Mouse (Mus musculus) neutrophil, adult 5-6 weeks (primary cell): ENCODE measurements around the gene Olfr522. TPM values are rescaled to one million over a fixed set of nuclear protein-coding genes. Genes with fewer than 3 reads are reported as not detected.
"Not testable (repeated sequence)": the region's sequence is repeated elsewhere in the genome, so short reads cannot be mapped to it uniquely, and the experiment has no call there.

Experiments used
- ATAC-seq: fragments of 151-379, 151-347 bp; 2 replicates; pipeline ENCODE4 v1.8.0; 2017; ENCODE audit warnings: mild to moderate bottlenecking, moderate TSS enrichment; ENCODE audit not compliant: insufficient number of reproducible peaks, poor library complexity, low FRiP score, severe bottlenecking; ENCODE audit errors: extremely low read depth
- total RNA-seq: library from RNA; stranded (forward); fragments of 200-1000 nt; gene quantifications from 2 replicates; pipeline ENCODE4 v1.2.3, GENCODE M21; 2017

The Olfr522 gene
- total RNA-seq, 1 experiment from 2014 or later: not detected

DNA sequence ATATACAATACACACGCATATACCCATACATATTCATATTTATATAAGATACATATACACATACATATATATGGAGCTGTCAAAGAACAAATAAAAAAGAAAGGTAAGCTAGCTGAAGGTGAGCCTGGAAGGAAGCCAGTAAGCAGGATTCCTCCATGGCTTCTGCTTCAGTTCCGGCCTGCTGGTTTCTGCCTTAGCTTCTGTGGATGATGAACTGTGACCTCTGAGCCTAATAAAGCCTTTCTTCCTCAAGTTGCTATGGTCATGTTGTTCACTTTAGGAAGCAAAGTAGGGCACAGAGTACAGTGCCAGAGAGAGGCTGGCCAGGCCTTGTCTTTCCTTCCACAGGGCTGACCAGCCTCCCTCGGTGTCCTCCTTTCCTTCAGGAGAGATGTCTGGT is 6.3 kb upstream of the Olfr522 start:
- ATAC-seq: no peak

DNA sequence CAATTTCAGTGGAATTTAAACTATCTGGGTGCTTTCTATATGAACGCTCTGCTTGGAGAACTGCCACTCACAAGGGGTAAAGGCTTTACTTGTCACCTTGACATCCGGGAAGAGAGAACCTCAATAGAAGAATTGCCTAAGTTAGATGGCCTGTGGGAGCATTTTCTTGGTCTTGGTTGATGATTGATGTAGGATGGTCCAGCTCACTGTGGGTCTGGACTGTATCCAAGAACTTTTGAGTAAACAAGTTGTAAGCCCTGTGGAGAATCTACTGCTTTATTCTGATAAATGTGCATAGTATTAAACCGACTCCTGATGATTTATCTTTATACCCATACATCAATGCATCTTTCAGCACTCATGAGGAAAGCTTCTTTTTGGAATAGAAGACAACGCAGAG is 4.8 kb upstream of the Olfr522 start:
- no peak for ATAC-seq

DNA sequence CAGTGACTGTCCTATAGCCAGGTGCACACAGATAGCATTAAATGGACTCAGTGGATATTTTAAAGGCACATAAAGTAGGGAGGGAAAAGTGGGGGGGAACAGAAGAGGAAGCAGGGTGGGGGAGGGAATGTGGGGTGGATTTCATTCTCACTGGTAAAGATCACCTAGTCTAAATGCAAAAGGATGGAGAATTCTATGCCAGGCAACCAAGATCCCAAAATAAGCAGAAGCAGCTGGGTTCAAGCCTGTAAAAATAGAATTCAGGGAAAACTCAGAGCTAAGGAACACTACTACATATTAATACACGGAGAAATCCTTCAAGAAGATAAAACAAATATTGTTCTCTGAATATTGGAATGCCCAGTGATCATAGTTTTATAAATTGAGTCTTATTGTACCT is 3.4 kb upstream of the Olfr522 start:
- no peak for ATAC-seq

DNA sequence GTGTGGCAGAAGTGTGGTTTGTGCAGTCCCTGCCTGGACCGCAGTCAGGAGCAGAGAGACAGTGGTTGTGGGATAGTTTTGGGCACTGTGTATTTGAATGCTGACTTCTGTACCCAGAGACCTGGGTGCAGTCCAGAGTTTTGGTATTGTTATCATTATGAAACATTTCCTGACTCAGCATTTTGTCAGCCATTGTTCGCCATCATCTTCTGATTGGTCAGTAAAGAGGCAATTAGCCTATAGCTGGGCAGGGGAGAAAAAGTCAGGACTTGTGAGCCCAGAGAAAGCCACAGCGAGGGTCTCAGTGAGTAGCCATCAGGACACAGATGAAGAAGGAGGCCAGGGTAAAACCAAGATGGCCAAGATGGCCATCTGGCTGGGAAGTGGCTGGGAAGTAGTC is 4.2 kb downstream of the Olfr522 start:
- no peak for ATAC-seq

DNA sequence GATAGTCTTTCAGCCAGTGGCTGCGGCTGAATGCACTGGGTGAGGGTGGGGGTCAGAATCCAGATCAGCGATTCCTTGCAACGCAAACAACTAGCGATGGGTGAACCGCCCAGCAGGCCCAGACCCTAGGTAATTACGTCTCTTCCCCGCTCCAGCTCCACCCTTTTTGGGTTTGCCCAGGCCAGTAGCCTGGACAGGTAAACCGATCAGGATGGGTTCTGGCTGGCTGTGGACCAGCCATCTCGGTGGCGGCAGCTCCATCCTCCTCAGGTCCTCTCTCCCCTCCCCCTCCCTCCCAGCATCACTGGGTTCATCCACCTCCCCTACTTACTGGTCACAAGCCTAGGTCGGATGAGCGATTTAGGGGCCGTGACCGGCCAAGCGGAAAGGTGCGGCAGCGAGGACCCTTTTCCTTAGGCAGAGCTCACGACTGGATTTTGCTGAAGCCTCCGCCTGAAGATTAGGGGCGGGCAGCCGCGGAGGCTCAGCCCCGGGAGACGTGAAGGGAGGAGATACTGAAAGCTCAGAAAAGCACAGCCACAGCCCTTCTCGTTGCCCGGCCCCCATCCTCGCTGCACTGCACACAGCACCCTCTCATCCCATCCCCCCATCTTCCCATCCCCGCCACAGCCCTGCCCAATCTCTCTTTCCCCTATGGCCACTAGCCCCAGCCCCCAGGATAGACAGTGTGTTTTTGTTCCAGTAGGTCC is 10.2 kb downstream of the Olfr522 start, which contains the start of gene Sprn:
TSS of gene Sprn (minus strand) at position 660 of the 710 bp plus-strand sequence.
- no peak for ATAC-seq

DNA sequence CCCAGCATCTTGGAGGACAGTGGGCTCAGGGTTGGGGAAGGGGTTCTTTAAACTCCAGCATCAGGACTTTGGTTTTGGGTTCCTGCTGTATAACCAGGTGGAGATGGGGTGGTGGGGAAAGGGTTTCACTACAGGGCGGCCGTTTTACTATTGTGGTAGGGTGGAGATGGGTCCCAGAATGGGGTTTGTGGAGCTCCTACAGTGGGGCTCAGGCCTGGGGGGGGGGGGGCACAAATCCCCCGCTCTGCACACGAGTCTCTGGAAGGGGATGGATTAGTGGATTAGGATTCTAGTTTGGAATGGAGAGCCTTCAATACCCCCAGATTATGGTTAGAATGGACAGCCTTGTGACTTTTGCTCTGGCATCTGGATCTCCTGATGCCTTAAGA is 10.7 kb downstream of the Olfr522 start:
- ATAC-seq: no peak

DNA sequence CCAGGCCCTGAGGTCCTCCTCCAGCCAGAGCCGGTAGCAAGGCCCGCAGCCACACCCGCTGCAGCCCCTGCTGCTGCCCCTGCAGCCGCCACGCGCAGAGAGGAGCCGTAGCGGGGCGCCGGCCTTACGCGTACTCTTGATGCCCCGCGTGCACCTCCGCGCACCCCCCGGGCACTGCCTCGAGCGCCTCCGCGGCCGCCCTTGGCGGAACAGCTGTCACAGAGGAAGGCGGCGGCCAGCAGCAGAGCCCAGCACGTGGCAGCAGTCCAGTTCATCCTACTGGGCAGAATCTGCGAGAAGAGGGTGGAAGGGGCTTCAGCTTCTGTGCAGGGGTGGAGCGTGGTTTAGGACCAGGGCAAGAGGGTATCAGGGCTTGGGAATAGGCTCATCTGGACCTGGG is 11.2 kb downstream of the Olfr522 start:
- ATAC-seq: no peak

DNA sequence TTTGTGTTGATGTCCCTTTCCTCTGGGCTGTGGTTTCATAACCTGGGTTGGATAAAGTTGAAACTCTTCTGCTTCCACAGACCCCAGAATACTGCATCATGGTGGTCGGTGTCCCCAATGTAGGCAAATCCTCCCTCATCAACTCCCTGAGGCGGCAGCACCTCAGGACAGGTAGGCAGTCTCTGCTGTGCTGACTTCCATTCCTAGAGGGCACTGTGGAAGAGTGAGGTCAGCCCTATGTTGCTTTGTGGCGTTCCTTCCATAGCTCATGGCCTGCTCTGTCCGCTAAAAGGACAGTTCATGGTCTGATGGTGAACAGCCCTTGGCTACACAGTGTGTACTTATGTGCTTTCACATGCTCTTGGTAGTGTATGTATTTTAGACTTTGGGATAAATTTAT is 20.0 kb downstream of the Olfr522 start:
- ATAC-seq: no peak

DNA sequence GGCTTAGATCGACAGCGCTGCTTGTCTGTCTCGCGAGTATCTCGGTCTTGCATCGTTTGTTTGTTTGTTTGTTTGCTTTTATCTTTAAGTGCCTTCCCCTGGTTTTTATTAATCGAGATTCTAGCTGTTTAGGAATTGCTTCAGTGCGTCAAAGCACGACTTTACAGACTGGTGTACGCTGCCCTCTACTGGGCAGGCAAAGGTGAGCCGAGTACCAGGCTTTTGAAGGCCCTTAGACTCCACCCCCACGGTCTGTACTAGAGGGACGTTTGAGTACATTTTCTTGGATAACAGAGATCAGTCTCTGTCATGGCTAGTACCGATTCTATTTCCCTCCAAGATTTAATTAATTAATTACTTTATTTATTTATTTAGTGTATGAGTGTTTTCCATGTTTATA is 23.2 kb downstream of the Olfr522 start:
- ATAC-seq: peak; percentile 73

DNA sequence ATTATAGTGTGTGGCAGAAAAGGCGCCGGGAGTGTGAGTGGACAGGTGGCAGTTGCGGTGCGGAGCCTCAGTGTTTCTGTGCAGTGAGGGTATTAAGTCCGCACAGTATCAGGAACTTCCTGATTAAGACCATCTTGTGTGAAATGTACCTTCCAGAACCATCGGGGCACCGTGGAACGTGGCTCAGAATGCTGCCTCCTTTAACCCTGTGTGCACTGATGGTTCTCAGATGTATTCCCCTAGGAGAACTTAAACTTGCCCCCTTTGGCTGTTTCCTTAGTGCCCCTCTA is 26.6 kb downstream of the Olfr522 start:
- no peak for ATAC-seq

DNA sequence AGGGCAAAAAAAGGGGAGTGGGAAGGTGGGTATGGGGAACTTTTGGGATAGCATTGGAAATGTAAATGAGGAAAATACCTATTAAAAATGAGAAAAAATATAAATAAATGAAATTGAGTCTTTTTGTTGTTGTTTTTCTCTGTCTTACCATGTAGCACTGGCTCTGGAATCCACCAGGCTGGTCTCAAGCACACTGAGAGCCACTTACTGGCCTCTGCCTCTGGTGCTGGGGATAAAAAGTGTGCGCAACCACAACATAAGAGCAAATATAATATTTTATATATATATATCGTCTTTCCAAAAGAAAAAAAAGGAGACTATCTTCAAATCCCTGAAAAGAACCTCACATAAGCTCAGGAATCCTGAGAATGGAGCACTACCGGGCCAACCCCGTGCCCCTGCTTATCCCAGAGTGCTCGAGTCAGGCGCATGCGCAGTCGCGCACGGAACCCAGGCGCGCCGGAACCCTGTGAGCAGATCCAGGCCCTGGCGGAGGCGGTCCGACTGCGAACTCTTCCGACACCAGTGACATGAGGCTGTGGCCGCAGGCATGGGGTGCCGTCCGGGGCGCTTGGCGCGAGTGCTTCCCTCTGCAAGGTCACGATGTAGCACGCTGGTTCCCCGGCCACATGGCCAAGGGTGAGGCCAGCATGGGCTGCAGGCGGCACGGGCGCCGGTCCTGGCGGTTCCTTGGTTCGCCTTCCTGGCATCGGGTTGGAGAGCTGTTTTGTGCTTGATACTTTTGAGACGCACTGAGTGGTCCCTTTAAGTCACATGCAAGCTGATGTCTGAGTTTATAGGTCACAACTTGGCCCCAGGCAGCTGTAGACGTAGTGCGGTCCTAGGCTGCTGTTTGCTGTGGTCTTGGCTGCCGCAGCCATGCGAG is 27.2 kb downstream of the Olfr522 start, which contains the start of gene Mtg1:
TSS of gene Mtg1 (plus strand) at position 430 of the 886 bp plus-strand sequence.
- ATAC-seq: peak; percentile 69

DNA sequence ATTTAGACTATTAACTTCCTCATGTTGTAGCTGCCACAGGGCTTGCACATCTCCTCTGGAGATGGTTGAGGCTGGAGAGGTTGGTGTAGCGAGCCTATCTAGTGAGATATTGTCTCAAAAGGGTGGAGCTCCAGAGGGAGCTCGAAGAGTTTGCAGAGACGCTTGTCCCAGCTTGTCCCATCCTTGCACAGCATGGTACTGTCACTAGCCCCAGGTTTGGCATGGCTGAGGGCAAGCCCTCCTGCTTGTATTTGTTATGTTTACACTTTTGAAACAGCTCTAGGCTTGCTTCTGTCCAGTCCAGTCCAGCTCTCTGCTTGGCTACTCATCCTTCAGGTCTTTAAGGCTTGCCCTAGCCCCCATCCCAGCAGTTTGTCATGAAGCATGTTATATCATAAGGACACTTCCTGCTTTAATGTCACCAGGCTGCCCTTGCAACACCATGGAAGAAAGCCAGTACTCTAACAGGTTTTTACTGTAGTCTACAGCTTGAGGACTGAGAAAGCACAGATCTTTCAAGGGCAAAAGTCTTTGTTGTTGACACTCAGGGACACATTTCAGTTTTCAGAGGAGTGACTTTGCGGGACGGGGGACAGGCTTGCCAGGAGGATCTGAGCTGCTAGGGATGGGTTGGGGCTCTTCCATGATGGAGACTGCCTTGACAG is 29.3 kb downstream of the Olfr522 start:
- ATAC-seq: no peak

DNA sequence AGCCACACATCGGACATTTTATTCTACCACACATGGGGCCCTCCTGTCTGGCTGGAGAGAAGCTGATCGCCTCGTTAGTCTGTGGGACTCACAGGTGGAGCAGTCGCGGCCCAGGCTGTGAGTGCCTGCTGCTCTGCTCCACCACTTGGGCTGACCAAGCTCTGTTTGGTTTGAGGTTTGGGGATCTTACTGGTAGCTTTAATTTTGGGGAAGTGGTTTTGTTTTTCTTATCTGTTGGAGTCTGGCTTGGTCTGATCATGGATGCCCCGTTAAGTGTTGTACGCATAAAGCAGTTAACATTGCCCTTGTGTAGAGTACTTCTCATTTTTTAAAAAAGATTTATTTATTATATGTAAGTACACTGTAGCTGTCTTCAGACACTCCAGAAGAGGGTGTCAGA is 30.5 kb downstream of the Olfr522 start:
- not testable (repeated sequence) for ATAC-seq

DNA sequence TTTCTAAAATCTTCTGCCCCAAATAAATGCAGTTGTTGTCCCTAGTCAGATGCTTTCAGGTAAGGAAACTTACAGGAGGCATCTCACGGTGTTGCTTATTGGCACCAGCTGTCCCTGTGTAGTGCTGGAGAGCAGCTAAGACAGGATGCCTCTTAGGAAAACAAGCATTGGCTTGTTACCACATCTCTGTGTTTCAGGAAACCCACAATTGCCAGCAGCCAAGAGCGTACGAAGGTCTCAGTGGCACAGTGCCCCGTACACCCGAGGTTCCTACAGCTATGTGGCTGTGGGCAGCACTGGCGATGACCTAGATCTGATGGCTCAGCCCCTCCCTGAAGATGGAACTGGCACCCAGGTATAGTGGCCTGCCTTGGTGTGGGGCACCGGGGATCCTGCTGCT is 32.4 kb downstream of the Olfr522 start:
- ATAC-seq: not testable (repeated sequence)

DNA sequence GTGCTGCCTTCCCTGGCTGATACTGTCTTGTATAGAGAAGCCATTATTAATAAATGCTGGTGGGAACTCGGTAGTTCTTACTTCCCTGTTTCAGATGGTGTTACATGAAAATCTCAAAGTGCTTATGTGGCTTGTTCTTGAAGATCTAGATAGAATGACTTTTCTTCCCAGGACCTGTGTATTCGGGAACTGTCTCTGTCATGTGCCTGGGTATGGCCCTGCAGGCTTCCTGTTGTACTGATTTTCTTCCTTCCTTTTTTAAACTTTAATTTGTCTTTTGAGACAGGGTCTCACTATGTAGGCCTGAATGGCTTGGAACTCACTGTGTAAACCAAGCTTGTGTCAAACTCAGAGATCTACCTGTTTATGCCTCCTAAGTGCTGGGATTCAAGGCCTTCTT is 36.7 kb downstream of the Olfr522 start:
- ATAC-seq: no peak

DNA sequence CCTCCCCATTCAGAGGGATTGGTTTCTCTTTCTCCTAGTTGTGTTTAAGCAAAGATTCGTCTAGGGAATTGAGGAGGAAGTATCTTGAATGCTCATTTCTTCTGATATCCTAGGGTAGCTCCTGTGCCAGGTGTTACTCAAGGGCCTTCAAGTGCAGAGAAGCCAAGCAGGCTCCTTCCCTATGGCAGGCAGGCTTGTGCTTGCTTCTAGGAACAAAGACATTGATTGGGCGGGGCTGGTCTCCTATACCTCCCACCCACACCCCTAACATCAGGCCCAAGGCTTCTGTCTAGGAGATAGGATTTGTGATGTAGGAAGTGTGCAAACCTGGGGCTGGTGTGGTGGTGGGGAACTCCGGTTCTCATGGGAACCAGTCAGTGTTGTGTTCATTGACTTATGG is 37.6 kb downstream of the Olfr522 start:
- no peak for ATAC-seq

DNA sequence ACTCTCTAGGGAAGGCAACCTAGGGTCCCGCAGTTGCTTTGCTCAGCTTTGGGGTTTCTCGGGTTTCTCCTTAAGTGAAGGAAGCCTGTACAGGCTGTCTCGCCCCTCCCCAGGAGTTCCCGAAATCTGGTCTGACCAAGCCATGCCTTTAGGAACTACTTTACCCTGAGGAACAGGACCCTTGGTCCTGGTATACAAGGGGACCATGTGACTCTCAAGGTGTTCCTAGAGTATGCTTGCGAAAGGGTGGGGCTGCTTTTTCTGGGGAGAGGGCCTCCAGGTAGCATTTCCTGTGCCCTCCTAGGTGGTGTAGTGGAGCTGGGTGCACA is 38.6 kb downstream of the Olfr522 start:
- no peak for ATAC-seq

DNA sequence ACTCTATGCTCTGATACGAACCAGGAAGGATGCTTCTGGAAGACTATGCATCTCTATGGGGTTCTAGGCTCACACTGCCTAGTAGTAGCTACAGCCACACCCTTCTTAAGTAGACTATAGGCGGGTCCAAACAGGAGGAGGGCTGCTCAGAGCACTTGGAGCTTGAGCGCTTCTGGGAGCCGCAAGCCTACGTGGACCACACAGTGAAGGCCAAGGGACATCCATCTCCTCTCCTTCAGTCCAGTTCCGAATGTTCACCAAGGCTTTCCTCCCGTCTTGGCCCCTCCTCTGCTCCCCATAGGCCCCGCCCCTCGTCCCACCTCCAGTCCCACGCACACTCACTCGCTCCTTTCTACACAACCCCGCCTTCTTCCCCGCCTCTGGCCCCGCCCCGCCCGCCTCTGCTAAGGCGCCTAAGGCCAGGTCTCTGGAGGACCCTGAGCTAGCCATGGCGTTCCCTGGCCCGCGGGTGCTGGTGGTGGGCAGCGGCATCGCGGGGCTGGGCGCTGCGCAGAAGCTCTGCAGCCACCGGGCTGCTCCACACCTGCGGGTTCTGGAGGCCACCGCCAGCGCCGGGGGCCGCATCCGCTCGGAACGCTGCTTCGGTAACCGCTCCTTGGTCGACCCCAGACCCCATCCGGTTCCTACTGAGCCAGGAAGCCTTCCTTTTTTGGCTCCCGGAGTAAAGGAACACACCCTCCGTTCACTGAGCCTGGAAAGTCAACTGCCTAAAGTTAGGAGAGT is 39.1 kb downstream of the Olfr522 start:
- ATAC-seq: peak; percentile 95

DNA sequence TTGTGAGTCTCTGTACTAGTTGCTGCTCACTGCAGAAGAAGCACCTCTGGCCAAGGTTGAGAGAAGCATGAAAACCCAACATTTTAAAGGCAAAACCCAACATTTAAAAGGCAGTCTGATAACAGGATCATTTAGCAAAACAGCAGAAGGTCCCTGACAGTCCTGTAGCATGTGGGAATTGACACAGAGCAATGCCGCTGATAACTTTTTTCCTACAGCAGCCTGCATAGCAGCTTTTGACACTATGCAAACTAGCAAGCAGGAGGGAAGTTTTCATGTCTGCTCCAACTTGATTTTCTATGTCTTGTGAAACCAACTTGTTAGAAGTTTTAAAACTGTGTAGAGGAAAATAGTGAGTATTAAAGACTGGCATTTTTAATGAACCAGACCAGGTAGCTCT is 40.2 kb downstream of the Olfr522 start:
- ATAC-seq: no peak
